Mouse (Mus musculus): ENCODE results near the gene Atad2b. TPM values are rescaled to one million over a fixed set of nuclear protein-coding genes. Genes with fewer than 3 reads are reported as not detected.

The Atad2b gene
- polyA plus RNA-seq (2012; rRNA removed), result 5.6 and 6.2 TPM in 2 replicates

GRCm38 (mm10) chr12:4916994-4917804 is at the start of gene Atad2b:
Gene Atad2b, plus strand, starts transcription at chr12:4917353.
- Histone ChIP-seq H3K4me1 (ENCODE audit: control insufficient read depth, insufficient read depth, low read length) (peaks cover 6% of the 10 kb centered on the region), H3K27me3 (replicated peaks; ENCODE audit: control insufficient read depth, insufficient read depth, low read length) (no peaks in the 10 kb centered on the region), H3K36me3 (ENCODE audit: control insufficient read depth, insufficient read depth, low read length) (no peaks in the 10 kb centered on the region), H3K4me3 (ENCODE audit: insufficient read depth, low read depth, low read length) (peak within 1 kb of the TSS; percentile 87), H3K27ac (ENCODE audit: insufficient read depth, low read depth, low read length) (peak within 1 kb of the TSS; percentile 90)
- peak; percentile 92 for TF ChIP-seq POLR2A (IDR thresholded peaks at IDR 0.05; ENCODE audit: low read depth, low read length)
- TF ChIP-seq CTCF (conservative IDR thresholded peaks at IDR 0.05; ENCODE audit: insufficient read depth, insufficient read length, low read depth, low read length), result peak; percentile 91
- peak; percentile 98 for DNase-seq
- under 1% methylated on average over 88 of the region's 89 CpGs for WGBS

GRCm38 (mm10) chr12:4868924-4869323 is 48.2 kb upstream of the Atad2b start:
- Histone ChIP-seq H3K4me3 (ENCODE audit: insufficient read depth, low read depth, low read length) (no peak overlapping the region), H3K27me3 (replicated peaks; ENCODE audit: control insufficient read depth, insufficient read depth, low read length) (no peaks in the 10 kb centered on the region), H3K27ac (ENCODE audit: insufficient read depth, low read depth, low read length) (no peak overlapping the region), H3K36me3 (ENCODE audit: control insufficient read depth, insufficient read depth, low read length) (no peaks in the 10 kb centered on the region), H3K4me1 (ENCODE audit: control insufficient read depth, insufficient read depth, low read length) (0 out of 2 replicates have a peak, but pooled peaks cover under 1% of the 10 kb centered on the region)
- TF ChIP-seq POLR2A (IDR thresholded peaks at IDR 0.05; ENCODE audit: low read depth, low read length) (no peak), CTCF (conservative IDR thresholded peaks at IDR 0.05; ENCODE audit: insufficient read depth, insufficient read length, low read depth, low read length) (no peak)
- WGBS, result 88% methylated on average over 8 of the region's 8 CpGs
- no peak for DNase-seq

- Histone ChIP-seq H3K36me3 (ENCODE audit: control insufficient read depth, insufficient read depth, low read length) (no peaks in the 10 kb centered on the region), H3K4me1 (ENCODE audit: control insufficient read depth, insufficient read depth, low read length) (0 out of 2 replicates have a peak, but pooled peaks cover 3% of the 10 kb centered on the region), H3K27ac (ENCODE audit: insufficient read depth, low read depth, low read length) (no peak overlapping the region), H3K4me3 (ENCODE audit: insufficient read depth, low read depth, low read length) (no peak overlapping the region), H3K27me3 (replicated peaks; ENCODE audit: control insufficient read depth, insufficient read depth, low read length) (no peaks in the 10 kb centered on the region)
- TF ChIP-seq POLR2A (IDR thresholded peaks at IDR 0.05; ENCODE audit: low read depth, low read length), result no peak
- no peak for TF ChIP-seq CTCF (conservative IDR thresholded peaks at IDR 0.05; ENCODE audit: insufficient read depth, insufficient read length, low read depth, low read length)
- no peak for DNase-seq
- 93% methylated on average over 5 of the region's 5 CpGs for WGBS
Measured at GRCm38 (mm10) chr12:4871260-4871659, 45.9 kb upstream of the Atad2b start.

- H3K4me1 ChIP-seq (ENCODE audit: control insufficient read depth, insufficient read depth, low read length), result 0 out of 2 replicates have a peak, but pooled peaks cover 3% of the 10 kb centered on the region
- TF ChIP-seq POLR2A (IDR thresholded peaks at IDR 0.05; ENCODE audit: low read depth, low read length) (no peak), CTCF (conservative IDR thresholded peaks at IDR 0.05; ENCODE audit: insufficient read depth, insufficient read length, low read depth, low read length) (no peak)
- no peak overlapping the region for H3K4me3 ChIP-seq (ENCODE audit: insufficient read depth, low read depth, low read length)
- DNase-seq, result no peak
- no peaks in the 10 kb centered on the region for H3K27me3 ChIP-seq (replicated peaks; ENCODE audit: control insufficient read depth, insufficient read depth, low read length)
- no peaks in the 10 kb centered on the region for H3K36me3 ChIP-seq (ENCODE audit: control insufficient read depth, insufficient read depth, low read length)
- H3K27ac ChIP-seq (ENCODE audit: insufficient read depth, low read depth, low read length), result no peak overlapping the region
- WGBS, result 64% methylated on average over 4 of the region's 4 CpGs
Measured at GRCm38 (mm10) chr12:4872273-4872672, 44.9 kb upstream of the Atad2b start.

- H3K27me3 ChIP-seq (replicated peaks; ENCODE audit: control insufficient read depth, insufficient read depth, low read length), result no peaks in the 10 kb centered on the region
- H3K4me3 ChIP-seq (ENCODE audit: insufficient read depth, low read depth, low read length), result no peak overlapping the region
- WGBS, result 89% methylated on average over 5 of the region's 5 CpGs
- H3K4me1 ChIP-seq (ENCODE audit: control insufficient read depth, insufficient read depth, low read length), result 0 out of 2 replicates have a peak, but pooled peaks cover 3% of the 10 kb centered on the region
- TF ChIP-seq POLR2A (IDR thresholded peaks at IDR 0.05; ENCODE audit: low read depth, low read length) (no peak), CTCF (conservative IDR thresholded peaks at IDR 0.05; ENCODE audit: insufficient read depth, insufficient read length, low read depth, low read length) (no peak)
- H3K27ac ChIP-seq (ENCODE audit: insufficient read depth, low read depth, low read length), result no peak overlapping the region
- DNase-seq, result no peak
- no peaks in the 10 kb centered on the region for H3K36me3 ChIP-seq (ENCODE audit: control insufficient read depth, insufficient read depth, low read length)
Measured at GRCm38 (mm10) chr12:4872983-4873477, 44.1 kb upstream of the Atad2b start.

GRCm38 (mm10) chr12:4873531-4873930 is 43.6 kb upstream of the Atad2b start:
- no peaks in the 10 kb centered on the region for H3K36me3 ChIP-seq (ENCODE audit: control insufficient read depth, insufficient read depth, low read length)
- 83% methylated on average over 6 of the region's 6 CpGs for WGBS
- no peaks in the 10 kb centered on the region for H3K27me3 ChIP-seq (replicated peaks; ENCODE audit: control insufficient read depth, insufficient read depth, low read length)
- no peak overlapping the region for H3K4me3 ChIP-seq (ENCODE audit: insufficient read depth, low read depth, low read length)
- no peak for TF ChIP-seq POLR2A (IDR thresholded peaks at IDR 0.05; ENCODE audit: low read depth, low read length)
- TF ChIP-seq CTCF (conservative IDR thresholded peaks at IDR 0.05; ENCODE audit: insufficient read depth, insufficient read length, low read depth, low read length), result no peak
- DNase-seq, result no peak
- no peak overlapping the region for H3K27ac ChIP-seq (ENCODE audit: insufficient read depth, low read depth, low read length)
- H3K4me1 ChIP-seq (ENCODE audit: control insufficient read depth, insufficient read depth, low read length), result 0 out of 2 replicates have a peak, but pooled peaks cover 3% of the 10 kb centered on the region

All from kidney, adult 2 months (tissue).